Mouse (Mus musculus): Measurements from ENCODE around the gene March7. TPM values are rescaled to one million over a fixed set of nuclear protein-coding genes. Genes with fewer than 3 reads are reported as not detected.

The March7 gene
- polyA plus RNA-seq, 1 experiment from 2014 or later = 53.5 TPM

DNA sequence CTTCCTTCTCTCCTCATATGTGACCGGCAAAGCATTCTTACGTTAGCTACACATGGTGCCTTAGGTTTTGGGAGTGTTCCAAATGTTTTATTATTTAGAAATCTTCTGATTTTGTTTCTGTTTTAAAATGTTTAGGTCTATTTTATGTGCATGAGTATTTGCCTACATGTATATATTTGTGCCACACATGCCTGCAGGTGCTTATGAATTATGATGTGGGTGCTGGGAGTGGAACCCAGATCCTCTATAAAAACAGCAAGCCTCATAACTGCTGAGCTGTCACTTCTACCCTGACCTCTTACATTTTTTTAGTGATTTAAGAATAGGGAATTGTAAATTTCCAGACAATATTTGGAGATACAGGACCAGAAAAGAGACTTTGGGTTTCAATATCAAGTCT, 12.3 kb downstream of the March7 start:
- no peak overlapping the region for H3K4me3 ChIP-seq (ENCODE audit: low read length)
- no peak overlapping the region for H3K9ac ChIP-seq (ENCODE audit: low read length)
- peaks cover 19% of the 10 kb centered on the region for H3K4me1 ChIP-seq (ENCODE audit: control insufficient read depth, insufficient read depth, low read length)
- H3K36me3 ChIP-seq (ENCODE audit: control insufficient read depth, insufficient read depth) = no peaks in the 10 kb centered on the region
- H3K27ac ChIP-seq (ENCODE audit: low read length) = no peak overlapping the region
- no peak overlapping the region for H3K4me2 ChIP-seq (ENCODE audit: low read depth, low read length)
- no peak for ATAC-seq (replicated peaks; ENCODE audit: extremely low read depth, insufficient read depth, low FRiP score)
- H3K9me3 ChIP-seq (replicated peaks; ENCODE audit: control insufficient read depth, low read length) = no peaks in the 10 kb centered on the region
- 73% methylated on average over 2 of the region's 2 CpGs for WGBS
- H3K27me3 ChIP-seq (ENCODE audit: control insufficient read depth, insufficient read depth, low read length) = no peaks in the 10 kb centered on the region

DNA sequence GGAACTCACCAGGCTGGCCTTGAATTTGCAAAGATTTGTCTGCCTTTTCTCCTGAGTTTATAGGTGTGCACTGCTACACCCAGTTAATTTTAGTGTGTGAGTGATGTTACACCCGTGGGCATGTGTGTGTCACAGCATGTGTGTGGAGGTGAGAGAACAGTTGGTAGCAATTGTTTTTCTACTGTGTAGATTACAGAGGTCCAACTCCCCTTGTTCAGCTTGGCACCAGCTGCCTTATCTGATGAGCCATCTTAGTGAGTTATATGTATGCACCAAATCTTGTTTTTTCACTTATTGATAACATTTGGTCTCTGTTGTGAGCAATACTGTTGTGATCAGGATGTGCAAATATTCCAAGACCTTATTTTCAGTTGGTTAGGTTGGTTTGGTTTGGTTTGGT, 13.8 kb downstream of the March7 start:
- no peaks in the 10 kb centered on the region for H3K36me3 ChIP-seq (ENCODE audit: control insufficient read depth, insufficient read depth)
- WGBS = 61% methylated on average over 1 of the region's 1 CpGs
- no peaks in the 10 kb centered on the region for H3K9me3 ChIP-seq (replicated peaks; ENCODE audit: control insufficient read depth, low read length)
- no peak overlapping the region for H3K9ac ChIP-seq (ENCODE audit: low read length)
- peaks cover 14% of the 10 kb centered on the region for H3K4me1 ChIP-seq (ENCODE audit: control insufficient read depth, insufficient read depth, low read length)
- no peak overlapping the region for H3K4me2 ChIP-seq (ENCODE audit: low read depth, low read length)
- no peak overlapping the region for H3K4me3 ChIP-seq (ENCODE audit: low read length)
- ATAC-seq (replicated peaks; ENCODE audit: extremely low read depth, insufficient read depth, low FRiP score) = no peak
- H3K27me3 ChIP-seq (ENCODE audit: control insufficient read depth, insufficient read depth, low read length) = no peaks in the 10 kb centered on the region
- no peak overlapping the region for H3K27ac ChIP-seq (ENCODE audit: low read length)

DNA sequence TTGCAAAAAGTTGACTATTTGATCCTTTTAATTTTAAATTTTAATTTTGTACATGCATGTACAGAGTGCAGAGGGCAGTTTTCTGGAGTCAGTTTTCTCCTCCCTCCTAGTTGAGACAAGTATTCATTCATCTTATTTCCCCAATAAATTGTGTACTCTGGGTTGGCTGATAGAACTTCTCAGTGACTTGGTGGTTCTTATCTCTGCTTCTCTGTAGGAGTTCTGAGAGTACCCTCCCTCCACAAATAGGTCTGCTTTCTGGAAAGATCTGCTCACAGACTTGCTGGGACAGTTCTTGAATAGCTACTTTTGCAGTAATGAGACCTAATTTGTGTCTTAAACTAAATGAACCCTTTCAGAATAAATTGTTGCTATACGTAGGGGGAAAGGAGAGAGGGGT, 18.8 kb downstream of the March7 start:
- WGBS = 88% methylated on average over 1 of the region's 1 CpGs
- Histone ChIP-seq H3K4me1 (ENCODE audit: control insufficient read depth, insufficient read depth, low read length) (no peaks in the 10 kb centered on the region; the same call in 1 of the 2 replicates), H3K27ac (ENCODE audit: low read length) (no peak overlapping the region), H3K9me3 (replicated peaks; ENCODE audit: control insufficient read depth, low read length) (no peaks in the 10 kb centered on the region), H3K4me2 (ENCODE audit: low read depth, low read length) (no peak overlapping the region), H3K4me3 (ENCODE audit: low read length) (no peak overlapping the region), H3K36me3 (ENCODE audit: control insufficient read depth, insufficient read depth) (peaks cover 17% of the 10 kb centered on the region), H3K27me3 (ENCODE audit: control insufficient read depth, insufficient read depth, low read length) (no peaks in the 10 kb centered on the region), H3K9ac (ENCODE audit: low read length) (no peak overlapping the region)
- ATAC-seq (replicated peaks; ENCODE audit: extremely low read depth, insufficient read depth, low FRiP score) = no peak

DNA sequence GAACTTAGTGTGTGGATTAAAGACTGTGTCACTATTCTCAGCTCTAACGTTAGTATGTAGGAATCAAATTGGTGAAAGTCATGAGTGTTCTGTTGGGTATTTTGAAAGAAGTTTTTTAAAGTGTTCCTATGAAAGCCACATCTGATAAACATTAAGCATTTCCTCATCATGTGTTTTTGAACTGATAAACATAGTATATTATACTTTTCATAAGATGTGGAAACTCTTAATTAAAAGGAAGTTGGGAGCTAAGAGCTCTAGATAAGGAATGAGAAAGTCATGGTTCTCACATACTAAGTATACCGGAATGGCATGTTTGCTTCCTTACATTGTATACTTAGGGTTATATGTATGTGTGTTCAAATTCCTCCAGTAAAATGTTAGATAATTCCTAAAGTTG, 20.7 kb downstream of the March7 start:
- no peak overlapping the region for H3K4me3 ChIP-seq (ENCODE audit: low read length)
- no peak overlapping the region for H3K4me2 ChIP-seq (ENCODE audit: low read depth, low read length)
- peaks cover 30% of the 10 kb centered on the region for H3K36me3 ChIP-seq (ENCODE audit: control insufficient read depth, insufficient read depth)
- no peak for ATAC-seq (replicated peaks; ENCODE audit: extremely low read depth, insufficient read depth, low FRiP score)
- WGBS = 71% methylated on average over 2 of the region's 2 CpGs
- H3K9me3 ChIP-seq (replicated peaks; ENCODE audit: control insufficient read depth, low read length) = no peaks in the 10 kb centered on the region
- H3K27ac ChIP-seq (ENCODE audit: low read length) = no peak overlapping the region
- H3K9ac ChIP-seq (ENCODE audit: low read length) = no peak overlapping the region
- H3K27me3 ChIP-seq (ENCODE audit: control insufficient read depth, insufficient read depth, low read length) = no peaks in the 10 kb centered on the region
- H3K4me1 ChIP-seq (ENCODE audit: control insufficient read depth, insufficient read depth, low read length) = no peaks in the 10 kb centered on the region; the same call in 1 of the 2 replicates

DNA sequence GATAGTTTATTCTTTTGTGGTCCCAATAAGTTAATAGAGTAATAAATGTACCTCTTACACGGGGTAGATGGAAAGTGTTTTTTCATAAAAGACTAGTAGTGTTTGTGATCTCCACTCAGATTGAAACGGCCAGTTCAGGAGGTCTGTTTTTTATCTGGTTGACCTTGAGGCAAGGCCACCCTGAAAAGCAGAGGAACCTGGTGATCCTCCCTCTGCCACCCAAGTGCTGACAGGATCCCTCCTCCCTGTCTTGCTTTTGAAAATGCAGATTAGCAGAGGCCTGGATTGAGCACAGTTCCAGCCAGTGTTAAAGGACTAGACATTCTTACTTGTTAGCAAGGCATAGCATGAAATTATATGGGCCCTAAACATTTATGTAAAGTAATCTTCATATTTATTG, 23.5 kb downstream of the March7 start:
- WGBS = 26% methylated on average over 2 of the region's 2 CpGs

DNA sequence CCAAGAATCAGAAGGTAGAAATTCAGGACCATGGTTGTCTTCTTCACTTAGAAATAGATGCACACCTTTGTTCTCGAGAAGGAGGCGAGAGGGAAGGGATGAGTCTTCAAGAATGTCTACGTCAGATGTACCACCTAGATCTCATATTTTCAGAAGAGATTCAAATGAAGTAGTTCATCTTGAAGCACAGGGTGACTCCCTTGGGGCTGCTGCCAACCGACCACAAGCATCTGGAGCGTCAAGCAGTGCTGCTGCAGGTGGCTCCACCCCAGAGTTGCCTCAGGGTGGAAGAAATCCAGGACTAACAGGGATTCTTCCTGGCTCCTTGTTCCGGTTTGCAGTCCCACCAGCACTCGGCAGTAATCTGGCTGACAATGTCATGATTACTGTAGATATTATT, 24.8 kb downstream of the March7 start:
- no peaks in the 10 kb centered on the region for H3K27me3 ChIP-seq (ENCODE audit: control insufficient read depth, insufficient read depth, low read length)
- H3K27ac ChIP-seq (ENCODE audit: low read length) = no peak overlapping the region
- H3K9ac ChIP-seq (ENCODE audit: low read length) = no peak overlapping the region
- no peaks in the 10 kb centered on the region for H3K9me3 ChIP-seq (replicated peaks; ENCODE audit: control insufficient read depth, low read length)
- H3K4me1 ChIP-seq (ENCODE audit: control insufficient read depth, insufficient read depth, low read length) = no peaks in the 10 kb centered on the region; the same call in 1 of the 2 replicates
- ATAC-seq (replicated peaks; ENCODE audit: extremely low read depth, insufficient read depth, low FRiP score) = no peak
- H3K4me2 ChIP-seq (ENCODE audit: low read depth, low read length) = no peak overlapping the region
- H3K36me3 ChIP-seq (ENCODE audit: control insufficient read depth, insufficient read depth) = peaks cover 49% of the 10 kb centered on the region
- WGBS = 70% methylated on average over 7 of the region's 7 CpGs
- no peak overlapping the region for H3K4me3 ChIP-seq (ENCODE audit: low read length)

More for the DNA sequence above, 23.5 kb downstream of the March7 start:
- ATAC-seq (replicated peaks; ENCODE audit: extremely low read depth, insufficient read depth, low FRiP score) = peak; percentile 82
- no peaks in the 10 kb centered on the region for H3K9me3 ChIP-seq (replicated peaks; ENCODE audit: control insufficient read depth, low read length)
- H3K36me3 ChIP-seq (ENCODE audit: control insufficient read depth, insufficient read depth) = peaks cover 46% of the 10 kb centered on the region
- no peaks in the 10 kb centered on the region; the same call in 1 of the 2 replicates for H3K4me1 ChIP-seq (ENCODE audit: control insufficient read depth, insufficient read depth, low read length)
- no peaks in the 10 kb centered on the region for H3K27me3 ChIP-seq (ENCODE audit: control insufficient read depth, insufficient read depth, low read length)
- no peak overlapping the region for H3K4me3 ChIP-seq (ENCODE audit: low read length)
- no peak overlapping the region for H3K9ac ChIP-seq (ENCODE audit: low read length)
- peak overlapping the region; percentile 73 for H3K27ac ChIP-seq (ENCODE audit: low read length)
- no peak overlapping the region for H3K4me2 ChIP-seq (ENCODE audit: low read depth, low read length)

DNA sequence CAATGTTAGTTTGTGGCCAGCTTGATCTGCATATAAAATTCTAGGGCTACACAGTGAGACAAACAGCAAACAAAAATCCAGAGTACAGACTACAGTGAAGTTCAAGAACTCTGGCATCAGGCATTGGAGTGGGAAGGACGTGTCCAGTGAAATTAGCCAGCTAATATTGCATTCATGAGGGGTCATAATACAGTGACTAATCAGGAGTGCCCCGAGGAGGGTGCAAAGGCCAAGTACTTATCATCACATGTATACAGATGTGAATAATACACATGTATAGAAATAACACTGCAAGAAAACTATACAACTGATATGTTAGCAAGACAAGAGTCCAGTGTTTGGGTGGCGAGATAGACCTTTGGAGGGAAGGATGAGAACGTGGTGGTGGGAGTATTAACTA, 43.1 kb downstream of the March7 start:
- 71% methylated on average over 4 of the region's 4 CpGs for WGBS
- Histone ChIP-seq H3K36me3 (ENCODE audit: control insufficient read depth, insufficient read depth) (peaks cover 18% of the 10 kb centered on the region), H3K9me3 (replicated peaks; ENCODE audit: control insufficient read depth, low read length) (no peaks in the 10 kb centered on the region), H3K27ac (ENCODE audit: low read length) (no peak overlapping the region), H3K9ac (ENCODE audit: low read length) (no peak overlapping the region), H3K4me2 (ENCODE audit: low read depth, low read length) (no peak overlapping the region), H3K27me3 (ENCODE audit: control insufficient read depth, insufficient read depth, low read length) (no peaks in the 10 kb centered on the region), H3K4me3 (ENCODE audit: low read length) (no peak overlapping the region), H3K4me1 (ENCODE audit: control insufficient read depth, insufficient read depth, low read length) (no peaks in the 10 kb centered on the region)
- no peak for ATAC-seq (replicated peaks; ENCODE audit: extremely low read depth, insufficient read depth, low FRiP score)

DNA sequence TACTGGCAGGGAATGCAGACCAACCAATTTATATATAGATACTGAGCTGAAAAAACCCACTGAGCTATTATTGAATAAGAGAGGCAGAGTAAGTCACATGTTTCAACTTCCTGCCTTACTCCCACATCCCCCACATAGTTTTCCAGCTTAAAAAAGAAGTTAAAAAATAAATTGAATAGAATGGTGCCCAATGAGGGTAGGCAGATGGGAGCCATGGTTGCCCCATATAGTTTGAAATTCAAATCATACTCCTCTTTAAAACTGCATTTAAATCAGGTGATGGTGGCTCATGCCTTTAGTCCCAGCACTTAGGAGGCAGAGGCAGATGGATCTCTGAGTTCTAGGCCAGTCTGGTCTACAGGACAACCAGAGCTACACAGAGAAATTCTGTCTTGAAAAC, 43.8 kb downstream of the March7 start:
- Histone ChIP-seq H3K4me1 (ENCODE audit: control insufficient read depth, insufficient read depth, low read length) (no peaks in the 10 kb centered on the region), H3K27me3 (ENCODE audit: control insufficient read depth, insufficient read depth, low read length) (no peaks in the 10 kb centered on the region), H3K4me2 (ENCODE audit: low read depth, low read length) (no peak overlapping the region), H3K4me3 (ENCODE audit: low read length) (no peak overlapping the region), H3K27ac (ENCODE audit: low read length) (no peak overlapping the region), H3K36me3 (ENCODE audit: control insufficient read depth, insufficient read depth) (peaks cover 18% of the 10 kb centered on the region), H3K9me3 (replicated peaks; ENCODE audit: control insufficient read depth, low read length) (no peaks in the 10 kb centered on the region), H3K9ac (ENCODE audit: low read length) (no peak overlapping the region)
- no peak for ATAC-seq (replicated peaks; ENCODE audit: extremely low read depth, insufficient read depth, low FRiP score)

DNA sequence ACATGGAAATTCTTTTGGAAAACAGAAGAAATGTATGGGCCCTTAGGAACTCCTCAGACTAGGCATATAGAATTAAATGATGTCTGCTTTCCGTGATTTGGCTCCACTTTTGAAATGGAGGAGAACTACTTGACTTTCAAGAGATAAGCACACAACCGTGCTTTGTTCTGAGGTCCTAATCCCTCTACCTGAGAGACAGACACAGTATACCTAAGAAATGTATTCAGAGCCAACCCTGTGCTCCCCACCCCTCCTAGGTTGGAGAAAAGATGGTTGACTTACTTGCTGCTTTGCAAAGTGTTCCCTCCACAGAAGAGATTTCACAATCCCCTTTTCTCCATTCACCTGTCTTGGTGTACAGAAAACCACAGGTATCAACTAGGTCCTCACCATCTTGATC, 47.1 kb downstream of the March7 start:
- Histone ChIP-seq H3K9me3 (replicated peaks; ENCODE audit: control insufficient read depth, low read length) (no peaks in the 10 kb centered on the region; the same call in 1 of the 2 replicates), H3K27ac (ENCODE audit: low read length) (no peak overlapping the region), H3K27me3 (ENCODE audit: control insufficient read depth, insufficient read depth, low read length) (no peaks in the 10 kb centered on the region), H3K36me3 (ENCODE audit: control insufficient read depth, insufficient read depth) (peaks cover 4% of the 10 kb centered on the region; the same call in 1 of the 2 replicates), H3K4me1 (ENCODE audit: control insufficient read depth, insufficient read depth, low read length) (no peaks in the 10 kb centered on the region), H3K4me2 (ENCODE audit: low read depth, low read length) (no peak overlapping the region), H3K4me3 (ENCODE audit: low read length) (no peak overlapping the region), H3K9ac (ENCODE audit: low read length) (no peak overlapping the region)
- no peak for ATAC-seq (replicated peaks; ENCODE audit: extremely low read depth, insufficient read depth, low FRiP score)
- WGBS = 47% methylated on average over 2 of the region's 2 CpGs

DNA sequence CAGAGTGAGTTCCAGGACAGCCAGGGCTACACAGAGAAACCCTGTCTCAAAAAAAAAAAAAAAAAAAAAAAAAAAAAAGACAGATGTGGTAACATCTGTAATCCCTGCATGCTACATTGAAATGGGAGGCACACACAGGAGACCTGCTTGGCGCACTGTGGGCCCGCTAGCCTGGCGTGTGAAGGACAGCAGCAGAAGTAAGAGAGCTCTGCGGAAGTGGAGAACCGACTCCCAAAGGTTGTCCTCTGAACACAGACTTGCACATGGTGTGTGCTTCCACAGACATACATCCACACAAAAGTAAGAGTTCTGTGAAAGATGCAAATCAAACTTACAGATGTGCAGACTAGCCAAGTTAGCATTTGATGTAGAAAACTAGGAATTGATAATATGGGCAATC, 49.5 kb downstream of the March7 start:
- 94% methylated on average over 5 of the region's 5 CpGs for WGBS
- H3K4me3 ChIP-seq (ENCODE audit: low read length) = no peak overlapping the region
- H3K9ac ChIP-seq (ENCODE audit: low read length) = no peak overlapping the region
- H3K4me2 ChIP-seq (ENCODE audit: low read depth, low read length) = no peak overlapping the region
- no peak for ATAC-seq (replicated peaks; ENCODE audit: extremely low read depth, insufficient read depth, low FRiP score)
- H3K4me1 ChIP-seq (ENCODE audit: control insufficient read depth, insufficient read depth, low read length) = no peaks in the 10 kb centered on the region
- H3K27ac ChIP-seq (ENCODE audit: low read length) = no peak overlapping the region
- H3K9me3 ChIP-seq (replicated peaks; ENCODE audit: control insufficient read depth, low read length) = no peaks in the 10 kb centered on the region; the same call in 1 of the 2 replicates
- H3K36me3 ChIP-seq (ENCODE audit: control insufficient read depth, insufficient read depth) = peaks cover 4% of the 10 kb centered on the region; the same call in 1 of the 2 replicates
- no peaks in the 10 kb centered on the region for H3K27me3 ChIP-seq (ENCODE audit: control insufficient read depth, insufficient read depth, low read length)
